In the genomic region with DNA sequence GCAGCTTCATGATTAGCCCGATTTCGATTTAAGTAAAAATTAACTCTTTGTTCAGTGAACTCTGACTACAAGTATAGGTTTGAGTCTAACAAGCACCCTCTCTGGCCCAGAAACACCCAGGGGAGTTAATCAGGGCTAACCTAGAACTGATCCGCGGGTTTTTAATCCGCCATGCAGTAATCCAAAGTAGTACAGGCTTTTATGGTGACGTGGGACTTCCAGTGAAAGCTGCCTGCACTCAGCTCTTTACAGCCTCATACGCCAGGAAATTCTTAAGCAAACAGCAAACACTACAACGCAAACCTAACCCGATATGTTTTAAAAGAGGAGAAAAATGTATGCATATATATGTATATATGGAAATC, we compare ENCODE assay signal across 7 mouse cellular contexts. TPM values are rescaled to one million over a fixed set of nuclear protein-coding genes. Genes with fewer than 3 reads are reported as not detected.
A peak's percentile ranks its signal among the peaks of the same experiment; 100 is the strongest.
DNase-seq lines count a peak whose midpoint lies in the region; ATAC-seq and TF ChIP-seq lines count a peak whose summit lies in the region.

No protein-coding gene starts in this region.

- no peaks in the 10 kb centered on the region for H3K9me3 ChIP-seq in megakaryocyte, embryonic 14.5 days
- H3K9me3 ChIP-seq in forebrain, embryonic 11.5 days (ENCODE audit: control insufficient read depth, low read length), result no peaks in the 10 kb centered on the region
- no peaks in the 10 kb centered on the region for H3K9me3 ChIP-seq in limb, embryonic 12.5 days

- no peak for TF ChIP-seq CTCF in small intestine, adult 2 months (IDR thresholded peaks at IDR 0.05; ENCODE audit: extremely low read depth, insufficient read length, insufficient replicate concordance, low read depth, low read length)

- no peak overlapping the region for H3K27ac ChIP-seq in forebrain, embryonic 11.5 days (ENCODE audit: low read depth, low read length)
- H3K27ac ChIP-seq in limb, embryonic 12.5 days, result peak overlapping the region; percentile 45; the same call in 1 of the 2 replicates
- H3K27ac ChIP-seq in small intestine, adult 2 months (ENCODE audit: insufficient read depth, low read depth, low read length), result peak overlapping the region; percentile 85

- no peak for TF ChIP-seq POLR2A in small intestine, adult 2 months (IDR thresholded peaks at IDR 0.05; ENCODE audit: low read depth, low read length)

- peaks cover 37% of the 10 kb centered on the region for H3K4me1 ChIP-seq in megakaryocyte, embryonic 14.5 days
- H3K4me1 ChIP-seq in forebrain, embryonic 11.5 days (replicated peaks; ENCODE audit: control insufficient read depth, insufficient read depth, low read length), result no peaks in the 10 kb centered on the region; the same call in 1 of the 2 replicates
- H3K4me1 ChIP-seq in limb, embryonic 12.5 days (replicated peaks), result peaks cover 18% of the 10 kb centered on the region
- H3K4me1 ChIP-seq in small intestine, adult 2 months (ENCODE audit: control insufficient read depth, insufficient read depth, insufficient read length, low read length), result peaks cover 14% of the 10 kb centered on the region

- H3K4me3 ChIP-seq in megakaryocyte, embryonic 14.5 days (replicated peaks), result peak overlapping the region; percentile 95
- H3K4me3 ChIP-seq in forebrain, embryonic 11.5 days (ENCODE audit: low read depth, low read length), result peak overlapping the region; percentile 98
- H3K4me3 ChIP-seq in limb, embryonic 12.5 days (replicated peaks), result peak overlapping the region; percentile 38
- H3K4me3 ChIP-seq in small intestine, adult 2 months (ENCODE audit: low read depth, low read length), result peak overlapping the region; percentile 37

- no peak for DNase-seq in forebrain, embryonic 11.5 days (ENCODE audit: low spot score)
- no peak for DNase-seq in layer of hippocampus, adult 8-10 months (ENCODE audit: low spot score in 2 of 2)
- DNase-seq in adrenal gland, postnatal 4 days (ENCODE audit: low spot score in 2 of 2), result no peak

- no peaks in the 10 kb centered on the region for H3K36me3 ChIP-seq in megakaryocyte, embryonic 14.5 days (replicated peaks; ENCODE audit: low read length)
- H3K36me3 ChIP-seq in forebrain, embryonic 11.5 days (ENCODE audit: control insufficient read depth, insufficient read depth, low read length), result no peaks in the 10 kb centered on the region
- H3K36me3 ChIP-seq in limb, embryonic 12.5 days, result no peaks in the 10 kb centered on the region
- H3K36me3 ChIP-seq in small intestine, adult 2 months (ENCODE audit: control insufficient read depth, insufficient read depth, low read length), result no peaks in the 10 kb centered on the region

- peaks cover 10% of the 10 kb centered on the region for H3K27me3 ChIP-seq in megakaryocyte, embryonic 14.5 days (replicated peaks)
- no peaks in the 10 kb centered on the region for H3K27me3 ChIP-seq in forebrain, embryonic 11.5 days (ENCODE audit: control insufficient read depth, insufficient read depth, low read length)
- H3K27me3 ChIP-seq in limb, embryonic 12.5 days, result no peaks in the 10 kb centered on the region
- no peaks in the 10 kb centered on the region for H3K27me3 ChIP-seq in small intestine, adult 2 months (ENCODE audit: control insufficient read depth, insufficient read depth, low read length)

- WGBS in forebrain, embryonic 11.5 days, result 20% methylated on average over 9 of the region's 9 CpGs
- WGBS in limb, embryonic 12.5 days, result 16% methylated on average over 9 of the region's 9 CpGs
- WGBS in small intestine, adult 2 months, result 3% methylated on average over 9 of the region's 9 CpGs

- H3K9ac ChIP-seq in forebrain, embryonic 11.5 days (ENCODE audit: low read length), result peak overlapping the region; percentile 43; the same call in 1 of the 2 replicates
- peak overlapping the region; percentile 27 for H3K9ac ChIP-seq in limb, embryonic 12.5 days (replicated peaks)

- no peak for ATAC-seq in megakaryocyte, adult 5-6 weeks (ENCODE audit: poor library complexity, severe bottlenecking)
- no peak for ATAC-seq in forebrain, embryonic 11.5 days (replicated peaks; ENCODE audit: low FRiP score)
- ATAC-seq in limb, embryonic 12.5 days (ENCODE audit: insufficient number of reproducible peaks, insufficient read depth, low FRiP score, low TSS enrichment, low read depth), result no peak

- peak overlapping the region; percentile 54 for H3K4me2 ChIP-seq in forebrain, embryonic 11.5 days (ENCODE audit: low read depth, low read length, severe bottlenecking)
- H3K4me2 ChIP-seq in limb, embryonic 12.5 days, result peak overlapping the region; percentile 59

RNA-seq across cellular contexts. Expression of a gene that starts 0.9 kb away (rescaled TPM):
- polyA plus RNA-seq in megakaryocyte, embryonic 14.5 days (2012; ENCODE audit: insufficient read depth, low replicate concordance), result 4.0 and 5.2 TPM in 2 replicates
- total RNA-seq in megakaryocyte, adult 5-6 weeks (2015), result 7.3 and 7.5 TPM in 2 replicates
- total RNA-seq in megakaryocyte, adult 5-6 weeks (2017), result 5.4 TPM in 2 replicates
- 22.7 and 23.1 TPM in 2 replicates for polyA plus RNA-seq in forebrain, embryonic 11.5 days (2014; fragmentation: Nextera tagmentation; extraction: Ambion mirVana)
- polyA plus RNA-seq in limb, embryonic 12.5 days (2016; fragmentation: Nextera tagmentation; extraction: Ambion mirVana), result 20.5 and 22.5 TPM in 2 replicates
- 1.3 and 3.4 TPM in 2 replicates for polyA plus RNA-seq in small intestine, adult 2 months (2012; rRNA removed)
- 10 to 100 TPM; 24.1 to 27.6 (median 25.0) TPM for total RNA-seq in layer of hippocampus, adult 8-10 months (2022)
- total RNA-seq in adrenal gland, postnatal 4 days (2021), result 10 to 100 TPM; 17.2 to 20.3 TPM

Comparison
In these comparisons a context has a peak if more than half of its experiments do, and no peak if none do; other contexts are left out.
1. H3K4me3 ChIP-seq: peak in every context shown above with its lines; median percentile 98 in forebrain, embryonic 11.5 days; 95 in megakaryocyte, embryonic 14.5 days; 38 in limb, embryonic 12.5 days; 37 in small intestine, adult 2 months.